ENCODE assay signal across 8 mouse cellular contexts in the genomic region with DNA sequence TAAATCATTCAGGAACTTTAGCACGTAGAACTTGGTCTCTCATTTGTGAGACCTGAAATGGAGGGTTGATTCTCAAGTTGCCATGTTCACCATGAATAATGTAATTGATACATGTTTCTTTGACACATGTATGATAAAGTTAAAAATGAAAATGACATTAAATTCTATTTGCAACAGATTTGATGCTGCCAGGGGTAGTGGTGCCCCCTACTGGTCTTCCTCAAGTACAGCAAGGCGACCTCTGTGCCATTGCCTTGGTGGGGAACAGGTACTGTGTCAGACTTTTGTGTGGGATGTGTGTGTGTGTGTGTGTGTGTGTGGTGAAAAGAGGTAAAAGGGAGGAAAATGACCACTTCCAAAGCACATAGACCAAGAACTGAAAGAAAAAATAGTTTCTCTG. TPM values are rescaled to one million over a fixed set of nuclear protein-coding genes. Genes with fewer than 3 reads are reported as not detected.
DNase-seq lines count a peak whose midpoint lies in the region; ATAC-seq and TF ChIP-seq lines count a peak whose summit lies in the region.

No protein-coding gene starts in this region.

- H3K4me3 ChIP-seq in forebrain, postnatal 0 days (ENCODE audit: low read depth, low read length), result no peak overlapping the region
- no peak overlapping the region for H3K4me3 ChIP-seq in forebrain, embryonic 16.5 days (replicated peaks; ENCODE audit: low read length)
- H3K4me3 ChIP-seq in liver, adult 2 months (ENCODE audit: insufficient read depth, low read depth, low read length), result no peak overlapping the region
- no peak overlapping the region for H3K4me3 ChIP-seq in liver, embryonic 12.5 days

- no peak overlapping the region for H3K27ac ChIP-seq in forebrain, postnatal 0 days (ENCODE audit: low read depth, low read length)
- no peak overlapping the region for H3K27ac ChIP-seq in forebrain, embryonic 16.5 days (ENCODE audit: low read length)
- no peak overlapping the region for H3K27ac ChIP-seq in liver, adult 2 months (replicated peaks; ENCODE audit: insufficient read depth, low read depth, low read length)
- no peak overlapping the region for H3K27ac ChIP-seq in liver, embryonic 12.5 days

- TF ChIP-seq POLR2A in liver, adult 2 months (IDR thresholded peaks at IDR 0.05; ENCODE audit: extremely low read depth, insufficient read depth, low read length), result no peak

- DNase-seq in forebrain, postnatal 0 days, result peak; percentile 65
- DNase-seq in liver, adult 2 months (ENCODE audit: extremely low read depth, low read depth, low spot score), result peak; percentile 31
- DNase-seq in adrenal gland, postnatal 36 days, result peak; percentile 42 to 71
- peak; percentile 56 for DNase-seq in heart, postnatal 4 days
- peak; percentile 22 for DNase-seq in retina, adult 2 months (ENCODE audit: low read depth, low spot score)
- no peak for DNase-seq in yolk sac, embryonic 10.5 days (ENCODE audit: low spot score)

- 0 out of 2 replicates have a peak, but pooled peaks cover 7% of the 10 kb centered on the region for H3K4me1 ChIP-seq in forebrain, postnatal 0 days (ENCODE audit: insufficient read depth)
- H3K4me1 ChIP-seq in forebrain, embryonic 16.5 days (replicated peaks; ENCODE audit: control insufficient read depth, insufficient read depth, low read length), result peaks cover 10% of the 10 kb centered on the region
- peaks cover 14% of the 10 kb centered on the region for H3K4me1 ChIP-seq in liver, adult 2 months (ENCODE audit: control insufficient read depth, insufficient read depth, low read length)
- peaks cover 20% of the 10 kb centered on the region for H3K4me1 ChIP-seq in liver, embryonic 12.5 days

- H3K27me3 ChIP-seq in forebrain, postnatal 0 days (ENCODE audit: insufficient read depth, low read length), result no peaks in the 10 kb centered on the region
- no peaks in the 10 kb centered on the region for H3K27me3 ChIP-seq in forebrain, embryonic 16.5 days (replicated peaks; ENCODE audit: control insufficient read depth, insufficient read depth, low read length)
- no peaks in the 10 kb centered on the region for H3K27me3 ChIP-seq in liver, adult 2 months (ENCODE audit: control insufficient read depth, insufficient read depth, low read length)
- no peaks in the 10 kb centered on the region for H3K27me3 ChIP-seq in liver, embryonic 12.5 days (replicated peaks)

- no peaks in the 10 kb centered on the region for H3K9me3 ChIP-seq in forebrain, postnatal 0 days (ENCODE audit: low read length)
- H3K9me3 ChIP-seq in forebrain, embryonic 16.5 days (ENCODE audit: control insufficient read depth, low read length), result no peaks in the 10 kb centered on the region
- H3K9me3 ChIP-seq in liver, embryonic 12.5 days (replicated peaks), result no peaks in the 10 kb centered on the region

- no peaks in the 10 kb centered on the region; the same call in 1 of the 2 replicates for H3K79me2 ChIP-seq in liver, adult 2 months (ENCODE audit: control insufficient read depth, insufficient read depth, low read length)

- no peak for ATAC-seq in forebrain, postnatal 0 days
- no peak for ATAC-seq in forebrain, embryonic 16.5 days
- ATAC-seq in liver, embryonic 12.5 days, result no peak

- no peak overlapping the region for H3K4me2 ChIP-seq in forebrain, postnatal 0 days (ENCODE audit: low read depth)
- no peak overlapping the region for H3K4me2 ChIP-seq in forebrain, embryonic 16.5 days (ENCODE audit: low read length)
- no peak overlapping the region for H3K4me2 ChIP-seq in liver, embryonic 12.5 days

- H3K9ac ChIP-seq in forebrain, postnatal 0 days, result no peak overlapping the region
- no peak overlapping the region for H3K9ac ChIP-seq in forebrain, embryonic 16.5 days (replicated peaks; ENCODE audit: low read depth, low read length)
- no peak overlapping the region for H3K9ac ChIP-seq in liver, adult 2 months (ENCODE audit: low read depth, low read length)
- no peak overlapping the region for H3K9ac ChIP-seq in liver, embryonic 12.5 days

- H3K36me3 ChIP-seq in forebrain, postnatal 0 days (ENCODE audit: insufficient read depth), result peaks cover 15% of the 10 kb centered on the region
- peaks cover 5% of the 10 kb centered on the region; the same call in 1 of the 2 replicates for H3K36me3 ChIP-seq in forebrain, embryonic 16.5 days (ENCODE audit: control insufficient read depth, insufficient read depth)
- H3K36me3 ChIP-seq in liver, adult 2 months (ENCODE audit: control insufficient read depth, insufficient read depth, low read length), result peaks cover 10% of the 10 kb centered on the region
- peaks cover 37% of the 10 kb centered on the region for H3K36me3 ChIP-seq in liver, embryonic 12.5 days

- peak; percentile 91 for TF ChIP-seq CTCF in forebrain, postnatal 0 days (IDR thresholded peaks at IDR 0.05; ENCODE audit: low read depth)
- TF ChIP-seq CTCF in liver, adult 2 months (IDR thresholded peaks at IDR 0.05; ENCODE audit: low read depth, low read length), result peak; percentile 84

- 48% methylated on average over 2 of the region's 2 CpGs for WGBS in forebrain, postnatal 0 days
- WGBS in forebrain, embryonic 16.5 days, result 49% methylated on average over 2 of the region's 2 CpGs
- 63% methylated on average over 2 of the region's 2 CpGs for WGBS in liver, adult 2 months
- WGBS in liver, embryonic 12.5 days (ENCODE audit: insufficient replicate concordance), result 49% methylated on average over 2 of the region's 2 CpGs

RNA-seq across cellular contexts. Expression of a gene that starts 2.5 kb away (rescaled TPM):
- total RNA-seq in forebrain, postnatal 0 days (2014; rRNA removed), result 38.5 and 41.6 TPM in 2 replicates
- 49.3 and 49.8 TPM in 2 replicates for polyA plus RNA-seq in forebrain, postnatal 0 days (2015; fragmentation: Nextera tagmentation; extraction: Ambion mirVana)
- 64.1 and 64.4 TPM in 2 replicates for polyA plus RNA-seq in forebrain, embryonic 16.5 days (2015; fragmentation: Nextera tagmentation; extraction: Ambion mirVana)
- total RNA-seq in liver, adult 2 months (2014; rRNA removed), result 20.9 and 25.6 TPM in 2 replicates
- polyA plus RNA-seq in liver, adult 2 months (2012; rRNA removed), result 24.0 and 28.9 TPM in 2 replicates
- 42.2 and 42.6 TPM in 2 replicates for polyA plus RNA-seq in liver, embryonic 12.5 days (2016; fragmentation: Nextera tagmentation; extraction: Ambion mirVana)
- 10 to 100 TPM; 34.8 to 46.9 TPM for total RNA-seq in adrenal gland, postnatal 36 days (2021)
- 10 to 100 TPM; 36.7 to 37.1 TPM for total RNA-seq in heart, postnatal 4 days (2021)

RNA-seq across cellular contexts. Expression of a gene that starts 17.3 kb away (rescaled TPM):
- 14.3 and 16.9 TPM in 2 replicates for total RNA-seq in forebrain, postnatal 0 days (2014; rRNA removed)
- 17.7 and 19.1 TPM in 2 replicates for polyA plus RNA-seq in forebrain, postnatal 0 days (2015; fragmentation: Nextera tagmentation; extraction: Ambion mirVana)
- 19.5 and 20.7 TPM in 2 replicates for polyA plus RNA-seq in forebrain, embryonic 16.5 days (2015; fragmentation: Nextera tagmentation; extraction: Ambion mirVana)
- 0.87 and 1.3 TPM in 2 replicates for total RNA-seq in liver, adult 2 months (2014; rRNA removed)
- 0.50 and 0.73 TPM in 2 replicates for polyA plus RNA-seq in liver, adult 2 months (2012; rRNA removed)
- polyA plus RNA-seq in liver, embryonic 12.5 days (2016; fragmentation: Nextera tagmentation; extraction: Ambion mirVana), result 17.6 and 17.7 TPM in 2 replicates
- 1 to 10 TPM; 4.3 to 7.3 TPM for total RNA-seq in adrenal gland, postnatal 36 days (2021)
- 1 to 10 TPM; 1.2 to 1.7 TPM for total RNA-seq in heart, postnatal 4 days (2021)

RNA-seq across cellular contexts. Expression of a gene that starts 57.8 kb away (rescaled TPM):
- 47.9 and 57.3 TPM in 2 replicates for total RNA-seq in forebrain, postnatal 0 days (2014; rRNA removed)
- 18.0 and 18.3 TPM in 2 replicates for polyA plus RNA-seq in forebrain, postnatal 0 days (2015; fragmentation: Nextera tagmentation; extraction: Ambion mirVana)
- polyA plus RNA-seq in forebrain, embryonic 16.5 days (2015; fragmentation: Nextera tagmentation; extraction: Ambion mirVana), result 19.9 and 23.0 TPM in 2 replicates
- 29.5 and 30.0 TPM in 2 replicates for total RNA-seq in liver, adult 2 months (2014; rRNA removed)
- 45.1 and 45.4 TPM in 2 replicates for polyA plus RNA-seq in liver, adult 2 months (2012; rRNA removed)
- 25.7 and 27.0 TPM in 2 replicates for polyA plus RNA-seq in liver, embryonic 12.5 days (2016; fragmentation: Nextera tagmentation; extraction: Ambion mirVana)
- 100 to 1,000 TPM; 205 to 213 TPM for total RNA-seq in adrenal gland, postnatal 36 days (2021)
- total RNA-seq in heart, postnatal 4 days (2021), result 100 to 1,000 TPM; 206 to 226 TPM
